In genomic region chr11:85760486-85761141, GRCm38 (mm10) we compare ENCODE assay signal across 8 mouse cellular contexts.
DNase-seq lines count a peak whose midpoint lies in the region; ATAC-seq lines count a peak whose summit lies in the region.

No protein-coding gene starts in this region.

- peaks cover 15% of the 10 kb centered on the region for H3K4me1 ChIP-seq in intestine, embryonic 15.5 days (replicated peaks)
- H3K4me1 ChIP-seq in limb, embryonic 12.5 days (replicated peaks): peaks cover 46% of the 10 kb centered on the region

- no peak overlapping the region for H3K4me2 ChIP-seq in intestine, embryonic 15.5 days (replicated peaks)
- no peak overlapping the region for H3K4me2 ChIP-seq in limb, embryonic 12.5 days

- 44% methylated on average over 6 of the region's 6 CpGs for WGBS in intestine, embryonic 15.5 days
- 31% methylated on average over 6 of the region's 6 CpGs for WGBS in limb, embryonic 12.5 days

- H3K4me3 ChIP-seq in intestine, embryonic 15.5 days (replicated peaks): no peak overlapping the region
- H3K4me3 ChIP-seq in limb, embryonic 12.5 days (replicated peaks): no peak overlapping the region

- H3K27ac ChIP-seq in intestine, embryonic 15.5 days: peak overlapping the region; percentile 49; the same call in 1 of the 2 replicates
- peak overlapping the region; percentile 37 for H3K27ac ChIP-seq in limb, embryonic 12.5 days

- H3K36me3 ChIP-seq in intestine, embryonic 15.5 days: no peaks in the 10 kb centered on the region
- H3K36me3 ChIP-seq in limb, embryonic 12.5 days: no peaks in the 10 kb centered on the region

- ATAC-seq in intestine, embryonic 15.5 days: peak; percentile 69; the same call in 1 of the 2 replicates
- ATAC-seq in limb, embryonic 12.5 days (ENCODE audit: insufficient number of reproducible peaks, insufficient read depth, low FRiP score, low TSS enrichment, low read depth): no peak

- intact Hi-C loops in gastrocnemius, postnatal 14 days (cut with DNase I; ENCODE audit: low total_unique reads): no loop called here

- H3K9ac ChIP-seq in intestine, embryonic 15.5 days: no peak overlapping the region
- H3K9ac ChIP-seq in limb, embryonic 12.5 days (replicated peaks): no peak overlapping the region

- H3K9me3 ChIP-seq in intestine, embryonic 15.5 days: no peaks in the 10 kb centered on the region
- no peaks in the 10 kb centered on the region for H3K9me3 ChIP-seq in limb, embryonic 12.5 days

- no peaks in the 10 kb centered on the region for H3K27me3 ChIP-seq in intestine, embryonic 15.5 days (replicated peaks)
- H3K27me3 ChIP-seq in limb, embryonic 12.5 days: peaks cover 31% of the 10 kb centered on the region

- peak; percentile 34 to 41 for DNase-seq in cerebellum, postnatal 10 days
- DNase-seq in cerebellum, adult 11 months: no peak
- DNase-seq in Muller cell, postnatal 12 days (ENCODE audit: inconsistent ontology term): peak; percentile 83
- DNase-seq in gastrocnemius, postnatal 14 days: peak; percentile 74
- peak; percentile 48 for DNase-seq in right cerebral cortex, adult 18-20 months
- no peak for DNase-seq in yolk sac, embryonic 10.5 days (ENCODE audit: low spot score)

Comparison
In these comparisons a context has a peak if more than half of its experiments do, and no peak if none do; other contexts are left out.
1. DNase-seq: peak in cerebellum, postnatal 10 days (2 of 2), Muller cell, postnatal 12 days (single experiment), gastrocnemius, postnatal 14 days (single experiment) and right cerebral cortex, adult 18-20 months (single experiment); none in cerebellum, adult 11 months (single experiment) and yolk sac, embryonic 10.5 days (single experiment).